Mouse (Mus musculus): ENCODE measurements around the gene Vldlr.

The Vldlr gene

GRCm38 (mm10) chr19:27233386-27233785, 17.1 kb downstream of the Vldlr start:
- in situ Hi-C loops (cut with MboI, MseI), result no loop called here

GRCm38 (mm10) chr19:27239913-27240312, 23.6 kb downstream of the Vldlr start:
- in situ Hi-C loops (cut with MboI, MseI), result no loop called here

GRCm38 (mm10) chr19:27243527-27243926, 27.2 kb downstream of the Vldlr start:
- in situ Hi-C loops (cut with MboI, MseI), result no loop called here

- in situ Hi-C loops (cut with MboI, MseI), result no loop called here
Measured at GRCm38 (mm10) chr19:27254756-27255155, 38.5 kb downstream of the Vldlr start.

GRCm38 (mm10) chr19:27255678-27256077, 39.4 kb downstream of the Vldlr start:
- in situ Hi-C loops (cut with MboI, MseI), result no loop called here

GRCm38 (mm10) chr19:27260102-27260501, 43.8 kb downstream of the Vldlr start:
- in situ Hi-C loops (cut with MboI, MseI), result no loop called here

GRCm38 (mm10) chr19:27260621-27261278, 44.5 kb downstream of the Vldlr start:
- in situ Hi-C loops (cut with MboI, MseI), result no loop called here

GRCm38 (mm10) chr19:27262141-27262540, 45.9 kb downstream of the Vldlr start:
- in situ Hi-C loops (cut with MboI, MseI), result no loop called here

- in situ Hi-C loops (cut with MboI, MseI), result no loop called here
Measured at GRCm38 (mm10) chr19:27273385-27273784, 57.1 kb downstream of the Vldlr start.

GRCm38 (mm10) chr19:27274382-27274781, 58.1 kb downstream of the Vldlr start:
- in situ Hi-C loops (cut with MboI, MseI), result no loop called here

GRCm38 (mm10) chr19:27279174-27279573, 62.9 kb downstream of the Vldlr start:
- in situ Hi-C loops (cut with MboI, MseI), result no loop called here
